Mouse (Mus musculus) heart, postnatal 25 days (tissue): ENCODE measurements at regions not wholly inside any gene's neighbourhood (a gene's known extent, or its start where the extent isn't known, plus 50 kb on each side); places are given as distances from the start of the nearest gene placed in this dataset.
A peak's percentile ranks its signal among the peaks of the same experiment; 100 is the strongest.
"Not testable (repeated sequence)": the region's sequence is repeated elsewhere in the genome, so short reads cannot be mapped to it uniquely, and the experiment has no call there.

ENCODE experiments used
- DNase-seq: peaks from one replicate; pipeline ENCODE4 v3.0.0; 2022; ENCODE audit warnings: low spot score
- intact Hi-C: fragments of 180-260 bp; cut with DNase I; formaldehyde crosslinking; loops from one replicate; pipeline ENCODE4 v1.15.1; 2025

- intact Hi-C loops: no loop called here
- DNase-seq: no peak
These were observed 138.0 kb downstream of the Bcl2l11 start for GRCm38 (mm10) chr2:128263880-128264279.

DNA sequence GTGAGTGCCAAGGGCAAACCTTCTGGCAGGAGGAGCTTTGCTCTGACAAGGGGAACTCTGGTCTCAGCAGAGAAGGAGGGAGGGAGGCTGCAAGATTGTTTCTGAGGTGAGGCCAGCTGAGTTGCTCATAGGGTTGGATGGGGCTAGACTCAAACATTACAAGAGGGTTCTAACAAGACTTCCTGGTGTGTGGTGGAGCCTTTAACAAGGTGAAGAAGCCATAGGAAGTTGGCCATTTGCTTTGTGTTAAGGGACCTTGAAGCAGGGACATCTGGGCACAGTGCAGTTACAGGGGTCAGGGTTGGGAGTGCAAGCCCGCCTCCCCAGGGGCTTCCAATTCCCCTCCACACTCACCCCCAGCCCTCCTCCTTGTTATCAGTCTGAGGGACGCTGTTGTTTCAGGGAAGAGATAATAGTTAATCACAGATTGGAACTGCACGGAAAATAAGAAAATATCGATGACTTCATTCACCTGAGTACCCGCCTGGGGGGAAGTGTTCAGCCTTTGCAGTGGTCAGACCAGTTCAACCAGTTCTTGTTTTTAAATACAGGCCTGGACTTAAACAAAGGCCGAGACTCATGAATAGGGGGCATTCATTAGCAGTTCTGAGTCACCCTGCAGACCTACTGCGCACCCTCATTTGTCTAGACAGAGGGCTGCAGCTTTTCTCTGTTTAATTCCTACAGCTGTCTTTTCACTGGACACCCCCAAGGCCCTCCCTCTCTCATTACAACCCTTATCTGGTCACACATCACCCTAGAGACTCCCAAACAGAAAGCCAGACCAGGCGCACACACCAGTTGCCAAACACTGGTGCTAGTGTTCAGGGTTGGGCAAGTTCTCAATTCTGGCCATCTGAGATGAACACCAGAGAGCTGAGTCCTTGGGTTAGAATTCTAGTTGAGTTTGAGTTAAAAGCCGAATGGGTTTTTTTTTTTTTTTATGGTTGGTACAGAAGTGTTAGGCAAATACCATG lies 139.5 kb downstream of the Bcl2l11 start:
- DNase-seq: no peak
- intact Hi-C loops: no loop called here

- no peak for DNase-seq
- intact Hi-C loops: no loop called here
These were observed 144.7 kb downstream of the Bcl2l11 start for GRCm38 (mm10) chr2:128270377-128271129.

- intact Hi-C loops: loop anchor here (2.0 kb wide), 1 partner anchor 24 kb away; no protein-coding TSS in a partner anchor
- DNase-seq: no peak
These were observed 147.0 kb downstream of the Bcl2l11 start for GRCm38 (mm10) chr2:128272789-128273188.

GRCm38 (mm10) chr2:128273292-128273691 lies 147.5 kb downstream of the Bcl2l11 start:
- intact Hi-C loops: loop anchor here (2.0 kb wide), 1 partner anchor 24 kb away; no protein-coding TSS in a partner anchor
- DNase-seq: no peak

DNA sequence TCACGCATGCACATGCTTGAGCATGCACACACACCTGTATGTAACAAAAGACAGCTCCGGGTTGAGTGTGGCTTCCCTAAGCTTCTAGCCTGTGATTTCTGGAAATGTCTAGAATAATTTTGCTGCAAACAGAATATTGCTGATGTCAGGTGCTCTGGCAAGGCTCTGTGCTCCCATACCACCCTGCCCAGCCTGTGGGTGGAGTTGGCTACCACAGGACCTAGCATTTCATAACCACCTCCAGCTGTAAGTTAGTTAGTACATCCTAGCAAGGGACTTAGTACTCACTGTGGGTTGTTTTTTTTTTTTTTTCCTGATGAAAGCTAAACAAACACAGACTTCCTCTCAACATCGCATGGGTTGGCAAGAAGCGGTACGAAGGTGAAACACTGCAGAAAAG lies 150.5 kb downstream of the Bcl2l11 start:
- DNase-seq: no peak
- intact Hi-C loops: no loop called here

- intact Hi-C loops: no loop called here
- DNase-seq: no peak
These were observed 151.7 kb downstream of the Bcl2l11 start for GRCm38 (mm10) chr2:128277387-128278123.

- no peak for DNase-seq
- intact Hi-C loops: no loop called here
These were observed 152.2 kb downstream of the Bcl2l11 start for GRCm38 (mm10) chr2:128278124-128278432.

DNA sequence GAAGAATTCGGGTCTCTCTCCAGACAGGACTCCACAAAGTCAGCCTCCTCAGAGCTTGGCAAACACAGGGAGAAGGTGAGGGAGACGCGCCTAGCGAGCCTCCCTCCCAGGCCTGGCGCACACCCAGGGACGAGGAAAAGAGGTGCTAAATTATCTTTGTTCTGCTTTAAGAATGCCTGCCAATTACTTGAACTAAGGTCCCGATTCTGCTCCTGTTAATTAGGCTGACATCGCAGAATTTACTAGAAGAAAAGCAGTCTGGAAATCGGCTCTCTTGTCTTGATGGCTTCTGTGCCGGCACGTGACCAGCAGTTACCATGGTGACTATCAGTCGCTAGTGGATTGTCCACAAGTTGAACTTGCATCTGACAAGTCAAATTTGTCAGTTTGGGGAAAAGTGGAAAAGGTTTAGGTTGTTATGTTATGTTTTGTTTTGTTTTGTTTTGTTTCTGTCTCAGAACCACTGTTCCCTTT lies 152.8 kb downstream of the Bcl2l11 start:
- intact Hi-C loops: no loop called here
- no peak for DNase-seq

DNA sequence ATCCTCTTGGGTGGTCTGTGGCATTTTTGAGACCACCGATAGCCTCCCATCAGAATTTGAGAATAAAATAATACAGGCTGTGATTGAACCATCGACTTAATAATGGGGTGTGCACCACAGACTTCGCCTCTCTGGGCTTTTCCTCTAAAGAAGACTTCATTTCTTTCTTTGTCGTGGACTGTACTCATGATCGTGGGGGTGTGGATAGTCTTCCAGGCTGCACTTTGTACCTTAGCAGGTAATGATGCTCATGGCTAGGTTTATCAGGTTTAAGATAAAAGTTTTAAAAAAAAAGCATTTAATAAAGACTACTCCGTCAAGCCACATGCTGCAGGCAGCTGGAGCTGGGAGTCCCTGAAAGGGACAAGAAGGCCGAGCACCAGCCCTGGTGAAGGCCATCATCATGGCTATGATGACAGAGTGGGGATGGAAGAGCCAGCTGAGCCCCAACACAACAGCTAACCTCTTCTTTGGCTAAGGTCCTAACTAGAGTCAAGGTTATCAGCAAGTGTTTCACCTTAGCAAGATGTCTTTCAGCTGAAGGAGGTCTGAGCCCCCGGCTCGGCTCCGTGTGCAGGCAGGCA lies 153.4 kb downstream of the Bcl2l11 start:
- DNase-seq: no peak
- intact Hi-C loops: no loop called here

- DNase-seq: no peak
- intact Hi-C loops: no loop called here
These were observed 156.8 kb downstream of the Bcl2l11 start for GRCm38 (mm10) chr2:128282591-128282990.

DNA sequence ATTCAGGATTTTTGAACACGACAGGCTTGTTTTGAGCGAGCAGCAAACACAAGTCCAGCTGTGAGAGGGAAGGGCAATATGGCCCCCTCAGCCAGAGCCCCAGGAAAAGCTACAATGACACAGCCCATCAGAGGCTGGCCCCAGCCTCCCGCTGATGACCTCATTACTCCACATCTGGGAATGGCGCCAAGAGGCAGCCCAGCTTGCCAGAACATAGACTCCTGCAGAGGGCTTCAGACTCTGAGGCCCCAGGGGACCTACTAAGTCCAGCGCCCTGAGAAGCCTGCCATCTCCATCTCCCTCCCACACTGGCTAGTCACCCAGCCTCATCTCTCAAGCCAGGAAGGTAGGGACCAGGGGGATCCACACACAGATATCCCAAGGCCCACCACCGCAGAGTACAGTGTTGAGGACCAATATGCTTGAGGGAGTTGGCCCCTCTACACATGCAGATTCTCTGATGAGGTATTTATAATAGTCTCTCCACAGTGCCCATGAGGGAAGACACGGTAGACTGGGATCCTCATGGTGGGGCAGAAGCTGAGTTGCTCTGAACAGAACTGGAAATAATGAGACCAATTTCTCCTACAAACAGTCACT lies 159.1 kb downstream of the Bcl2l11 start:
- intact Hi-C loops: no loop called here

DNA sequence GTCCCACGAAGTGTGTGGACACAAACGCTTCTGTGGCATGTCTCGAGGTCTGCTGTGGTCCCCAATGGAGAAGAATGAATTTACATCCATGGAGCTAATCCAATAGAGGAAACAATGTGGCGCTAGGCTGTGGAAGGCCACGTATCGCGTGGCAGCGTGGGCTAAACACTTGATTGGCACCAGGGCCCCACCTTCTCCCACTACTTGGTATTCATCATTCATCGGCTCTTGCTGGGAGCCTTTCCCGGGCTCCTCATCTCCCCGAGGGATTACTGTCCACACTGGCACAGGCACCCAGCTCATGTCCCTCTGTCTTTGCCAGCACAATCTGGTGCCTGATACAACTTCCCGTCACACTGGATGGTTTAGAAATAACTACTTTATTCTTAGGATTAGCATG lies 159.6 kb downstream of the Bcl2l11 start:
- intact Hi-C loops: no loop called here
- no peak for DNase-seq

More for the DNA sequence above, 159.1 kb downstream of the Bcl2l11 start:
- peak; percentile 83 for DNase-seq

- DNase-seq: no peak
- intact Hi-C loops: no loop called here
These were observed 162.3 kb downstream of the Bcl2l11 start for GRCm38 (mm10) chr2:128288138-128288551.

GRCm38 (mm10) chr2:128290609-128291008 lies 164.8 kb downstream of the Bcl2l11 start:
- DNase-seq: no peak
- intact Hi-C loops: no loop called here

DNA sequence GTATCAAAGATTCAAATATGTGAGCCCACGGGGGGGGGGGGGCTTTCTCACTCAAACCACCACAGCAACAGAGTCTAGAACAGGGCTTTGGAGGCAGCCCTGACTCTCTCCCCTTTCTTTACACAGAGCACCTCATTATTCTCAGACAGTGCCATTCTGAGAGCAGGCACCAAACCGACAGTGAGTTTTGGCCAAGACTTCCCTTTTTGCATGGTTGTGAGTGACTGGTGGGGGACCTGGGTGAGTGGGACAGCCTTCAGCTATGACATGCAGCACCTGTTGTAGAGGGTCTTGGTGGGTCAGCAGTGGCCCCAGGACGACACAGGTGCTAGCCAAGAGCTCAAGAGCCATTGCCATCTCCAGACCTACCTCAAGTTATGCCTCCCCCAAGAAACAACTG lies 168.8 kb downstream of the Bcl2l11 start:
- intact Hi-C loops: no loop called here
- DNase-seq: no peak

GRCm38 (mm10) chr2:128295018-128295424 lies 169.2 kb downstream of the Bcl2l11 start:
- no peak for DNase-seq
- intact Hi-C loops: no loop called here

DNA sequence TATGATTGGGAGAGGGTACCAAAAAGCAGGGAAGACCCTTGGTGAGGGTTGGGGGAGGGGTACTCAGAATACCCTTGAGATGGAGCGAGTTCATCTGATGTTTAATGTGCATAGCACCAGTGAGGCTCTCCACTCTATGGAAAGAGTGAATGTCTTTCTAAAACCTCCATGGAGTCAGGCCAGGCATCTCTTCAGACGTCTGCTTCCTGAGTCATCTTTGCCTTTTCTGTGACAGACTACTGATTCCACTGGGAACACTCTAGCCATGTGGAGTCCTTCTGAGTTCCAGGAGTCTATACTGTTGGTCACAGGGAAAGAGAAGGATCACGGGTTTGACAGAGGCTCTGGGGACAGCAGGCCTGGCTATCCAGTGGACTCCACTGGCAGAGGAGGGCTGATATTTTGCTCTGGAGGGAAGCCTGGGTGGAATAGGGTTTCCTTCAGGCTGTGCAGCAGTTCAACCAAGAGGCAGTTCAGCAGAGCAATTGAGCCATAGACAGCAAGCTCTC lies 169.9 kb downstream of the Bcl2l11 start:
- DNase-seq: no peak
- intact Hi-C loops: no loop called here

- intact Hi-C loops, DNase-seq: not testable (repeated sequence)
These were observed 170.6 kb downstream of the Bcl2l11 start for GRCm38 (mm10) chr2:128296423-128296822.
